Mouse (Mus musculus): ENCODE measurements around the gene Serping1. TPM values are rescaled to one million over a fixed set of nuclear protein-coding genes. Genes with fewer than 3 reads are reported as not detected.
"Not testable (repeated sequence)": the region's sequence is repeated elsewhere in the genome, so short reads cannot be mapped to it uniquely, and the experiment has no call there.

The Serping1 gene
- polyA plus RNA-seq, 1 experiment: 29.6 TPM

DNA sequence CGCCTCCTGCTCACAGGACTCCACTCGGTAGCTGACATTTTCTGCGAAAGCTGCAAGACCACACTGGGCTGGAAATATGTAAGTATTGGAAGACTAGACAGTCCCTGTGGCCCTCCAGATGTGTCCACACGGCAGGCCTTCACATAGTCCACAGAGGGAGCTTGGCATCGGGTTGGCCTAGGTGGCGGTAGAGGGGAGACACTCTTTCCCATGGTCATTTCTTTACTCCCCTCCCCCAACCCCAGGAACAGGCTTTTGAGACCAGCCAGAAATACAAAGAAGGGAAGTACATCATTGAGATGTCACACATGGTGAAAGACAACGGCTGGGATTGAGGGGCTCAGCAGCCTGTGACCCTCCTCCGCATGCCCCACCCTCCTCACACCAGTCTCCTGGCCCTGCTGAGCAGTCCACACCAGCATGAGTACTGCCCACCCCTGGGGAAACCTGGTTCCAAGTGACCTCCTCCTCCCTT lies 37.8 kb downstream of the Serping1 start:
- TF ChIP-seq CTCF (IDR thresholded peaks at IDR 0.05; ENCODE audit: borderline replicate concordance, extremely low read depth, insufficient read depth, insufficient read length) (peak; percentile 31; the same call in 1 of the 2 replicates), POLR2A (IDR thresholded peaks at IDR 0.05; ENCODE audit: borderline replicate concordance, extremely low read depth, insufficient read depth, insufficient read length, poor library complexity, severe bottlenecking) (0 out of 2 replicates have a peak, but pooled peaks have one; percentile 4)
- peak; percentile 51 for DNase-seq (ENCODE audit: low read depth)

DNA sequence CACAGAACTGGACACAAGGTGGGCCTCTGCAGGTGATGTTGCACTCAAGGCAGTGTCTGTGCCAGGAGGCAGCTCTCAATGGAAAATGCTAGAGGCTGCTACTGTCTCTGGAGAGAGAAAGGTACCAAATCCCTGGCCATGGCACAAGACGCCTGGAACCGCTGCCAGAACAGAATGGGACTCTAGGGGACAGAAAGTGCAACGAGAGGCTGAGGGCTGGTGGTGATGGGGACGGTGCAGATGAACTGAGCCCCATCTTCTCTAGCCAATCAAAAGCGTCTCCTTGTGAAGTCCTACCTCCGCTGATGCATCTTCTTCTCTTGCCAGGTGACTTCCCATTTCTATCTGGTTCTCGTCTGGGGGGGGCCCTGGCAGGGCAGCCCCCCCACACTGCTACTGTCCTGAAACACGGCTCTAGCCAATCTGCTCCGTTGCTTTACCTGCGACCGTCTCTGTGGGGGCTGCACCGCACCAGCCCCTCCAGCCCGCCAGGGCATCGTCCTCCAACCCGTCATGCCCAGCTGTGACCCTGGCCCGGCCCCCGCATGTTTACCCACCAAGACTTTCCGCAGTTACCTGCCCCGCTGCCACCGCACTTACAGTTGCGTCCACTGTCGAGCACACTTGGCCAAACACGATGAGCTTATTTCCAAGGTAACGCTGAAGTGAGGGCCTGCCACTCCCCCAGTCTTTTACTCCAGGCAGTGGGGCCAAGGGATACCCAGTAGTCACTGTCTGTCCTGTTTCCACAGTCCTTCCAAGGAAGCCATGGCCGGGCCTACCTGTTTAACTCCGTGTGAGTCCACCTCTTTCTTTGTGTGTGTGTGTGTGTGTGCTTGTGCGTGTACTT lies 38.7 kb downstream of the Serping1 start:
- TF ChIP-seq CTCF (IDR thresholded peaks at IDR 0.05; ENCODE audit: borderline replicate concordance, extremely low read depth, insufficient read depth, insufficient read length) (no peak), POLR2A (IDR thresholded peaks at IDR 0.05; ENCODE audit: borderline replicate concordance, extremely low read depth, insufficient read depth, insufficient read length, poor library complexity, severe bottlenecking) (no peak)
- peak; percentile 36 for DNase-seq (ENCODE audit: low read depth)

- DNase-seq (ENCODE audit: low read depth): peak; percentile 43
- TF ChIP-seq CTCF (IDR thresholded peaks at IDR 0.05; ENCODE audit: borderline replicate concordance, extremely low read depth, insufficient read depth, insufficient read length) (no peak), POLR2A (IDR thresholded peaks at IDR 0.05; ENCODE audit: borderline replicate concordance, extremely low read depth, insufficient read depth, insufficient read length, poor library complexity, severe bottlenecking) (no peak)
Measured at GRCm38 (mm10) chr2:84735346-84735920, 39.8 kb downstream of the Serping1 start.

GRCm38 (mm10) chr2:84734919-84735318 lies 40.3 kb downstream of the Serping1 start:
- TF ChIP-seq POLR2A (IDR thresholded peaks at IDR 0.05; ENCODE audit: borderline replicate concordance, extremely low read depth, insufficient read depth, insufficient read length, poor library complexity, severe bottlenecking): no peak
- DNase-seq (ENCODE audit: low read depth): no peak

DNA sequence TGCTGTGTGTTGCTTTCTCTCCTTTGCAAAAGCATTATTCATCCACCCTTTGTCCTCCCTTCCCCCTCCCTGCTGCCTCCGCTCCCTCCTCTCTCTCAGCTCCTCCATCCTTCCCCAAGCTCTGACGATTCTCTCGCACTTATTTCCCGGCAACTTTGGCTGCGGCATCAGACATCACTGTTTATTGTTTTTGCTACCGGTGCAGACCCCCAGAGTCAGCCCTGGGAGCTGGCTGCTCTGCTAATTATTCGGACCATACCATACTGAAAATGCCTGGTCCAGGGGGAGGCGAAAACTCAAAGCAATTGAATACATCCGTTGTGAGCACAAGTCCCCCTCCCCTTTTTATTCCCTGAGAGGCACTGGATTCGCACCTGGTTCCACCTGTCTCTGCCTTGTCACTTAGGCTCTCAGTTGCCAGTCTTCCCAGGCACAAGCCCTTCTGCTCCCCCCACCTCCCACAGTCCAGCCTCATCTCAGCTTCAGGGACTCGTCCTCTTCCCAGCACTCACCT lies 40.8 kb downstream of the Serping1 start:
- no peak for TF ChIP-seq CTCF (IDR thresholded peaks at IDR 0.05; ENCODE audit: borderline replicate concordance, extremely low read depth, insufficient read depth, insufficient read length)

DNA sequence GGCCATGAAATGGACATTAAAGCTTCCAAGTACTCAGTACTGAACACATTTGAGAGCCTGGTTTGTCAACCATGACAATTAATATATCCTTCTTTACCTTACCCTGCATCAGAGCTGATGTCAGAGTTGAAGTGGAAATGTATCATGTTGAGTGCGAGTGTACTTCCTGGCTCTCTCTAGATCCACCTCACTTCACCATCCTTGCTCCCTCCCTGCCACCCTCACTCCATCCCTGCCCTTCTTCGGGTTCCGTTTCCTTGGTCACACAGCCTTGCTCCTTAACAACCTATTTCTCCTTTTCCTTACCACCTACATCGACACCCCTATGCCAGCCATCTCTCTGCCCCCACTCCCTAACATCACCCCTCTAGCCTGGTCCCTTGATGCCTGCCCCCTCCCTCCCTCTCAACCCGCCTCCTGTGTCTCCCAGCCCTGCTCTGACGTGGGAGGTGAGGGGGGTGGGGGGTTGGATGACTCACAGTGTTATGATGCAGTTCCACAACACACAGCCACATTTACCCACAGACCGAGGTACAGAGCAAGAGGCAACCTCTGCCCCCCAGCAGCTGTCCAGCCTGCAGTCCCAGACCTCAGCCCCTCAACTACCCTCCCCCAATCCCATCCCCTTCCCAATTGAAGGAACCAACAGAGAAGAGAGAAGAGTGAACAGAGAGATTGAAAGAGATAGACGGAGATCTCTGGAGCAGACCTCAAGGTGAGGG lies 41.5 kb downstream of the Serping1 start, which contains the start of gene Ypel4:
Ypel4 (plus strand) TSS at position 480 of the 722 bp plus-strand sequence.
- no peak for TF ChIP-seq CTCF (IDR thresholded peaks at IDR 0.05; ENCODE audit: borderline replicate concordance, extremely low read depth, insufficient read depth, insufficient read length)
- no peak for TF ChIP-seq POLR2A (IDR thresholded peaks at IDR 0.05; ENCODE audit: borderline replicate concordance, extremely low read depth, insufficient read depth, insufficient read length, poor library complexity, severe bottlenecking)

More for the DNA sequence above, 40.8 kb downstream of the Serping1 start:
- DNase-seq (ENCODE audit: low read depth): peak; percentile 82

GRCm38 (mm10) chr2:84732394-84732793 lies 42.9 kb downstream of the Serping1 start:
- TF ChIP-seq CTCF (IDR thresholded peaks at IDR 0.05; ENCODE audit: borderline replicate concordance, extremely low read depth, insufficient read depth, insufficient read length) (no peak), POLR2A (IDR thresholded peaks at IDR 0.05; ENCODE audit: borderline replicate concordance, extremely low read depth, insufficient read depth, insufficient read length, poor library complexity, severe bottlenecking) (no peak)
- no peak for DNase-seq (ENCODE audit: low read depth)

More for the DNA sequence above, 41.5 kb downstream of the Serping1 start, which contains the start of gene Ypel4:
- peak; percentile 88 for DNase-seq (ENCODE audit: low read depth)

DNA sequence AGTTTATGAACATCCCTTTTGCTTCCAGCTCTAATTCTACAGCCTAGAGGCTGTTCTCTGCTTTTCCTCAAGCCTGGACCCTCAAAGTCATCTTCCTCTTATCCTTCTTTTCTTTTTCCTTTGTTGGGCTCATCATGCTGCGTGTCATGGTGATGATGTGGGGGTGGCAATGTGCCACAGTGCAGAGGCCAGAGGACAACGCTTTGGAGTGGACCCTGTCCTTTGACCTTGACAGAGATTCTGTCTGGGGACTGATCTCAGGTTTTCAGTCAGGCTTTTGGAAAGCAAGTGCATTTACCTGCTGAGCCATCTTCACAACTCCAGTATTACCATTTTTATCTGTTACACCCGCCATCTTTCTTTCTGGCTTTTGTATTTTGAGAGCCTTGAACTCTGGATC lies 44.0 kb downstream of the Serping1 start:
- DNase-seq (ENCODE audit: low read depth): no peak
- TF ChIP-seq CTCF (IDR thresholded peaks at IDR 0.05; ENCODE audit: borderline replicate concordance, extremely low read depth, insufficient read depth, insufficient read length) (no peak), POLR2A (IDR thresholded peaks at IDR 0.05; ENCODE audit: borderline replicate concordance, extremely low read depth, insufficient read depth, insufficient read length, poor library complexity, severe bottlenecking) (no peak)

DNA sequence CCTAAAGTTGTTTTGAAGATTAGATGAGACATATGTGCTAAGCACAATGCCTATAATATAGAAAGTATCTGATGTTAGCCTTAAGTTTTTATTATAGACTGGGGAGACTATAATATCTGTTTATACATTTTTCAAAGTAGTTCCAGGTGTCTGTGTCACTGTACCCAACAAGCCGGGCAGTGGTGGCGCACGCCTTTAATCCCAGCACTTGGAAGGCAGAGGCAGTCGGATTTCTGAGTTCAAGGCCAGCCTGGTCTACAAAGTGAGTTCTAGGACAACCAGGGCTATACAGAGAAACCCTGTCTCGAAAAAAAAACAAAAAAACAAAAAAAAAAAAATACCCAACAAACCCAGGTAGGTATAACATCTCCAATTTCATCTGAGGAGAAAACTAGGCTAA lies 47.1 kb downstream of the Serping1 start:
- DNase-seq (ENCODE audit: low read depth): not testable (repeated sequence)

GRCm38 (mm10) chr2:84727172-84727858 lies 47.9 kb downstream of the Serping1 start, which contains the start of gene Clp1:
Gene Clp1, minus strand, starts transcription at chr2:84727350.
- TF ChIP-seq CTCF (IDR thresholded peaks at IDR 0.05; ENCODE audit: borderline replicate concordance, extremely low read depth, insufficient read depth, insufficient read length) (no peak), POLR2A (IDR thresholded peaks at IDR 0.05; ENCODE audit: borderline replicate concordance, extremely low read depth, insufficient read depth, insufficient read length, poor library complexity, severe bottlenecking) (peak; percentile 42; the same call in 1 of the 2 replicates)
- peak; percentile 99 for DNase-seq (ENCODE audit: low read depth)

DNA sequence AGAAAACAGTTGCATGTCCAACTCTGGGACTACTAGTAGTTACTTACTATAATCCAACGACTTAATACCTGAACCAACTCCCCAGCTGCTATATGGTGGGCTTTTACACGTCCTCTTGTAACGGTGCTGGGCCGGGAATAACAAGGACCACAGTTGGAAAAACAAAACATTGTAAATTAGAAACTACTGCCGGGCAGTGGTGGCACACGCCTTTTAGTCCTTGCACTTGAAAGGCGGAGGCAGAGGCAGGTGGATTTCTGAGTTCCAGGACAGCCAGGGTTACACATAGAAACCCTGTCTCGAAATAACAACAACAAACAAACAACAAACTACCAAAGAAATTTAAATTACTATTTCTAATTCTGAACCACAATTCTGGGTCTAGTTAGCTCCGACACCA lies 48.5 kb downstream of the Serping1 start:
- DNase-seq (ENCODE audit: low read depth): no peak
- no peak for TF ChIP-seq CTCF (IDR thresholded peaks at IDR 0.05; ENCODE audit: borderline replicate concordance, extremely low read depth, insufficient read depth, insufficient read length)
- no peak for TF ChIP-seq POLR2A (IDR thresholded peaks at IDR 0.05; ENCODE audit: borderline replicate concordance, extremely low read depth, insufficient read depth, insufficient read length, poor library complexity, severe bottlenecking)

Data from brain, embryonic 14.5 days (tissue).